Mouse (Mus musculus) embryonic facial prominence, embryonic 15.5 days (tissue): ENCODE results near the gene Phf19. TPM values are rescaled to one million over a fixed set of nuclear protein-coding genes. Genes with fewer than 3 reads are reported as not detected.
A peak's percentile ranks its signal among the peaks of the same experiment; 100 is the strongest.

Source experiments
- ATAC-seq: fragments of 200-750 bp; cut with Nextera tagmentation; 2 replicates; pipeline ENCODE4 v1.8.0; 2017; ENCODE audit warnings: low read depth, moderate TSS enrichment; ENCODE audit not compliant: insufficient number of reproducible peaks, low FRiP score, low TSS enrichment
- H3K27ac ChIP-seq: fragments of 300-500 bp; sonication (generic); replicated peaks from 2 replicates; pipeline ENCODE4 v1.5.1; 2015; ENCODE audit warnings: mild to moderate bottlenecking, inconsistent platforms
- H3K27me3 ChIP-seq: fragments of 300-500 bp; sonication (generic); 2 replicates; pipeline ENCODE4 v1.6.1; 2015; ENCODE audit warnings: inconsistent platforms
- H3K36me3 ChIP-seq: fragments of 300-500 bp; sonication (generic); 2 replicates; pipeline ENCODE4 v1.6.1; 2015; ENCODE audit warnings: mild to moderate bottlenecking, inconsistent platforms
- H3K4me1 ChIP-seq: fragments of 300-500 bp; sonication (generic); 2 replicates; pipeline ENCODE4 v1.6.1; 2015; ENCODE audit warnings: inconsistent platforms
- H3K4me2 ChIP-seq: fragments of 300-500 bp; sonication (generic); replicated peaks from 2 replicates; pipeline ENCODE4 v1.6.1; 2015; ENCODE audit warnings: mild to moderate bottlenecking, inconsistent platforms
- H3K4me3 ChIP-seq: fragments of 300-500 bp; sonication (generic); replicated peaks from 2 replicates; pipeline ENCODE4 v1.5.1; 2015; ENCODE audit warnings: mild to moderate bottlenecking, inconsistent platforms
- H3K9ac ChIP-seq: fragments of 300-500 bp; sonication (generic); 2 replicates; pipeline ENCODE4 v1.6.1; 2015; ENCODE audit warnings: inconsistent platforms
- H3K9me3 ChIP-seq: fragments of 300-500 bp; sonication (generic); replicated peaks from 2 replicates; pipeline ENCODE4 v1.6.1; 2016; ENCODE audit warnings: inconsistent platforms
- WGBS: fragments of 180-500 bp; shearing (Covaris S2); methylation state at CpG from one replicate; pipeline ENCODE4 v1.1.7; 2015; 5-methylcytosine and 5-hydroxymethylcytosine counted together
- polyA plus RNA-seq: library from polyadenylated mRNA; unstranded; fragments of >200 nt; fragmentation: Nextera tagmentation; extraction: Ambion mirVana; gene quantifications from 2 replicates; pipeline ENCODE4 v1.2.1, GENCODE M21; 2015

Phf19 gene
- polyA plus RNA-seq, 1 experiment from 2014 or later = 9.0 TPM

DNA sequence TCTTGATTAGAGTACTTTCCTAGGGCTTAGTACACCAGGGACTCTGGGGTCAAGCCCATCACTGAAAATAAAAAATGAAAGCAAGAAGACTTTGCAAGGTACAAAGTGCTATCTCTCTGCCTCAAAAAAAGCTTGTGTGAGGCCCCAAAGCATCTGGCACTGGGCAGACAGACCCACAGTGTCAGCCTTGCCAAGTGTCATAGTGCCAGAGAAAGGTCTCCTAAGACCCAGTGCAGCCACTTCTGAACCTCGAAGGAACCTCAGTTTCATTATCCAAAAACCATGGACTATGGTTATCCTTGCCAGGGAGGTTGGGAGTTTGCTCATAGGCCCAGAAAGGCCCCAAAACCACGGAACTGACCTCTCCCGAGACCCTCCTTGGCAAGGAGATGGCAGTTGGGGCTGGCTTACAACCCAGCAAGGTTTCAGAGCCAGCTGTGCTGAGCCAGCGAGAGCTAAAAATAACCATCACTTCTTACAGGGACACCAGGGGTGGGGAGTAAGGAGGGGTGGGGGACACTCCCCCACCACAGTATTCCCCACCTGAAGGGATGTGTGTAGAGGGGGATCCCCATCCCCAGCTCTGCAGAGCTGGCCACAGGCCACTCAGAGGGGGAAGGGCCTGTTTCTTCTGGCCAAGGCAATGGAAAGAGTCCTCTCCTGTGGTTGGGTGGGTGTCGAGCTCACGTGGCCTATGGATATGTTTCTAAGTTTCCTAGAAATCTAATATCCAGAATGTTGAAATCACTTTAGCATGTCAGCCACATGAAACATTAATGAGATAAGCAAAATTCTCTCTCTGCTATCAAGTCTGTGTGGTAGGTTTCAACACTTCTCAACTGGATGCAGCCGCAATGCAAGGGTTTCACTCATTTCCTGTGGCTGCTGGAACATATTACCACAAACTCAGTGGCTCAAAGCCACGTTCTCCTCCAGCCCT is 24.7 kb upstream of the Phf19 start:
- Histone ChIP-seq H3K9me3 (no peaks in the 10 kb centered on the region), H3K4me1 (peaks cover 42% of the 10 kb centered on the region), H3K27me3 (peaks cover 5% of the 10 kb centered on the region; the same call in 1 of the 2 replicates), H3K4me3 (no peak overlapping the region), H3K36me3 (no peaks in the 10 kb centered on the region), H3K9ac (no peak overlapping the region), H3K27ac (peak overlapping the region; percentile 29), H3K4me2 (peak overlapping the region; percentile 13; the same call in 1 of the 2 replicates)
- ATAC-seq = peak; percentile 77
- WGBS = 43% methylated on average over 8 of the region's 8 CpGs

DNA sequence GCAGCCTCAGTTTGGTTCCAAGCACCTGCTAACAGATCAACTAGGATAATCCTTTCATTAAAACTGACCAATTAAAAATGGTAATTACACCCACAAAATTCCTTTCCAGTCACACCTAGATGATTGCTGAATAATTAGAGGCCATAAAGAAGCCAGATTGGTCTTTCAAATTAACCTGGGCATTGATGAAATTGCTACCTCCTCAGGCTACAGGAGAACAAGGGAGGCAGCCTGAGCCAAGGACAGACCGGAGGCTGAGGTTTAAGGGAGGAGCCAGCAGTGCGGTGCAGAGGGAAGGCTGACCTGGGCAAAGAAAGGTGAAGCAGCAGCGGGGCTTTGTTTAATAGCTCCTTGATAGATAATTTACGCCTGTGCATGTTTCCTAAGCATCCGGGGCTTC is 23.6 kb upstream of the Phf19 start:
- Histone ChIP-seq H3K4me2 (no peak overlapping the region), H3K27me3 (peaks cover 5% of the 10 kb centered on the region; the same call in 1 of the 2 replicates), H3K4me3 (no peak overlapping the region), H3K36me3 (no peaks in the 10 kb centered on the region), H3K9me3 (no peaks in the 10 kb centered on the region), H3K9ac (no peak overlapping the region), H3K27ac (no peak overlapping the region), H3K4me1 (peaks cover 42% of the 10 kb centered on the region)
- no peak for ATAC-seq
- 30% methylated on average over 5 of the region's 5 CpGs for WGBS

- no peak for ATAC-seq
- no peaks in the 10 kb centered on the region for H3K4me1 ChIP-seq
- no peak overlapping the region for H3K4me3 ChIP-seq
- H3K27ac ChIP-seq = no peak overlapping the region
- no peaks in the 10 kb centered on the region for H3K36me3 ChIP-seq
- H3K27me3 ChIP-seq = no peaks in the 10 kb centered on the region
- WGBS = 46% methylated on average over 5 of the region's 5 CpGs
- no peak overlapping the region for H3K4me2 ChIP-seq
- no peak overlapping the region for H3K9ac ChIP-seq
- H3K9me3 ChIP-seq = no peaks in the 10 kb centered on the region
These were observed 13.5 kb upstream of the Phf19 start for GRCm38 (mm10) chr2:34927320-34927719.

- no peaks in the 10 kb centered on the region for H3K36me3 ChIP-seq
- no peak overlapping the region for H3K27ac ChIP-seq
- no peak overlapping the region for H3K4me2 ChIP-seq
- no peak for ATAC-seq
- 21% methylated on average over 2 of the region's 2 CpGs for WGBS
- no peak overlapping the region for H3K4me3 ChIP-seq
- no peak overlapping the region for H3K9ac ChIP-seq
- H3K9me3 ChIP-seq = no peaks in the 10 kb centered on the region
- H3K4me1 ChIP-seq = no peaks in the 10 kb centered on the region
- no peaks in the 10 kb centered on the region for H3K27me3 ChIP-seq
These were observed 8.9 kb upstream of the Phf19 start for GRCm38 (mm10) chr2:34922729-34923128.

- no peak overlapping the region for H3K9ac ChIP-seq
- no peaks in the 10 kb centered on the region for H3K27me3 ChIP-seq
- H3K9me3 ChIP-seq = no peaks in the 10 kb centered on the region
- H3K4me1 ChIP-seq = no peaks in the 10 kb centered on the region
- H3K27ac ChIP-seq = no peak overlapping the region
- no peaks in the 10 kb centered on the region for H3K36me3 ChIP-seq
- 50% methylated on average over 2 of the region's 2 CpGs for WGBS
- no peak overlapping the region for H3K4me3 ChIP-seq
- H3K4me2 ChIP-seq = no peak overlapping the region
- ATAC-seq = peak; percentile 63; the same call in 1 of the 2 replicates
These were observed 6.3 kb upstream of the Phf19 start for GRCm38 (mm10) chr2:34920144-34920543.

DNA sequence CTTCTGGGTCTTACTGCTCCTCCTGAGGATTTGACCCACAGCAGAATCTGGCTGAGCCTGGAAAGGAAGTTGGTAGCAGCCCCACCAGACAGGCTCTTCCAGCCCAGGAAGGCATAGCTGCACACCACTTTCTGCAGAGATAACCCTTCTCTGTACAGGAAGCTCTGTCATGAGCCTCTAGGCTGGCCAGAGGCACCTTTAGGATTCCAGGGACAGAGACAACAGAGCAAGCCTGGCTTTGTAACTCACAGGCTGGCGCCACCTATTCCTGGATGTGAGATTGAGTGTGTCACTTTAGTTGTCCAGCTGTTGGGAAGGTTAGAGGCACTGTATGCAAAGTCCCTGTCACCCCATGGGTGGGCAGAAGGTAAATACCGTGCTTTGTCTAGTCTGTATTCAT is 1.3 kb upstream of the Phf19 start:
- no peak for ATAC-seq
- Histone ChIP-seq H3K27ac (no peak overlapping the region), H3K9ac (no peak overlapping the region), H3K36me3 (no peaks in the 10 kb centered on the region), H3K27me3 (peaks cover 12% of the 10 kb centered on the region; the same call in 1 of the 2 replicates), H3K9me3 (no peaks in the 10 kb centered on the region), H3K4me1 (peaks cover 26% of the 10 kb centered on the region), H3K4me2 (0 out of 2 replicates have a peak overlapping the region, but pooled peaks have one; percentile 88), H3K4me3 (no peak overlapping the region)
- 47% methylated on average over 2 of the region's 2 CpGs for WGBS

- Histone ChIP-seq H3K27me3 (peaks cover 12% of the 10 kb centered on the region; the same call in 1 of the 2 replicates), H3K4me2 (peak overlapping the region; percentile 88; the same call in 1 of the 2 replicates), H3K36me3 (0 out of 2 replicates have a peak, but pooled peaks cover 2% of the 10 kb centered on the region), H3K4me3 (no peak overlapping the region), H3K9ac (no peak overlapping the region), H3K27ac (no peak overlapping the region), H3K9me3 (no peaks in the 10 kb centered on the region), H3K4me1 (peaks cover 26% of the 10 kb centered on the region)
- WGBS = 10% methylated on average over 2 of the region's 2 CpGs
- no peak for ATAC-seq
These were observed 927 bp upstream of the Phf19 start for GRCm38 (mm10) chr2:34914823-34915082.

GRCm38 (mm10) chr2:34914069-34914822 is 420 bp upstream of the Phf19 start:
- Histone ChIP-seq H3K27ac (no peak overlapping the region; the same call in 1 of the 2 replicates), H3K36me3 (0 out of 2 replicates have a peak, but pooled peaks cover 3% of the 10 kb centered on the region), H3K9ac (peak overlapping the region; percentile 40), H3K27me3 (peaks cover 12% of the 10 kb centered on the region; the same call in 1 of the 2 replicates), H3K9me3 (no peaks in the 10 kb centered on the region), H3K4me2 (peak overlapping the region; percentile 88), H3K4me3 (peak overlapping the region; percentile 53), H3K4me1 (peaks cover 26% of the 10 kb centered on the region)
- ATAC-seq = peak; percentile 41; the same call in 1 of the 2 replicates
- WGBS = 3% methylated on average over 42 of the region's 50 CpGs

DNA sequence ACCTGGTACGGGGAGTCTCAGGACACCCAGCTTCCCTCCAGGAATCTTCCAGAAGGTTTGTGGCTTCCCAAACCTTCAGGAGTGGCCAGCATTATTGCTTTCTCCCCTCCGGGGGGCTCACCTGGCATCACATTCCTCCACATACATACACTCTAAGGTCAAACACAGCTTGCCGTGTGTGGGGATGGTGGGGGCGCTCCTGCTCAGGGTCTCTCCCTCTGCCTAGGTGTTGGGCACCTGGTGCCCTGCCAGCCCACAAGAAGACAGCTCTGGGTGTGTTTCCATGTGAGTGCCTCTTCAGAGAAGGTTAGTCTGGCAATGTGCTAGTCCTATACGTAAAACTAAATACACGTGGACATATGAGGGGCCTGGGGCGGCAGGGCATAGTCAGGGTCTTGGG is 1.2 kb downstream of the Phf19 start:
- H3K4me3 ChIP-seq = peak overlapping the region; percentile 53
- peaks cover 12% of the 10 kb centered on the region; the same call in 1 of the 2 replicates for H3K27me3 ChIP-seq
- H3K4me1 ChIP-seq = peaks cover 27% of the 10 kb centered on the region
- WGBS = 36% methylated on average over 7 of the region's 7 CpGs
- H3K27ac ChIP-seq = no peak overlapping the region
- ATAC-seq = no peak
- peak overlapping the region; percentile 88 for H3K4me2 ChIP-seq
- 0 out of 2 replicates have a peak, but pooled peaks cover 3% of the 10 kb centered on the region for H3K36me3 ChIP-seq
- peak overlapping the region; percentile 40; the same call in 1 of the 2 replicates for H3K9ac ChIP-seq
- H3K9me3 ChIP-seq = no peaks in the 10 kb centered on the region

DNA sequence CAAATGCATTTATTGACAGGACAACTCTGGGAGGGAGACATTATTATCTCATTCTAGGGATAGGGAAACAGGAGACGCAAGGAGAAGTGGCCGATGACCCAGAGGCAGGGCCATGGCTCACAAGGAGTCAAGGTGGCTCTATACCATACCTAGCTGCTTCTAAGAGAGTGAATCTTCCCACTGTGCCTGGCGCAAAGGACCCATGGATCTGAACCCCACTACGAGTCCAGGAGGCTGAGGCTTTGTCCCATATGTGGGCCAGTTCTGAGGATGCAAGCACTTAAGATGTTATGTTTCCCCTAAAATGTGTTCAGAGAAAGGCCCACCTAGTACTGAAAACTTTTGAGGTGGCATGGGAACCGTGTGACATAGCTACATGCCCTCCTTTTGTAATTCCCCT is 2.0 kb downstream of the Phf19 start:
- Histone ChIP-seq H3K27ac (no peak overlapping the region), H3K9ac (no peak overlapping the region), H3K27me3 (peaks cover 12% of the 10 kb centered on the region; the same call in 1 of the 2 replicates), H3K36me3 (0 out of 2 replicates have a peak, but pooled peaks cover 3% of the 10 kb centered on the region), H3K4me2 (no peak overlapping the region), H3K9me3 (no peaks in the 10 kb centered on the region), H3K4me3 (no peak overlapping the region), H3K4me1 (peaks cover 34% of the 10 kb centered on the region)
- 82% methylated on average over 5 of the region's 5 CpGs for WGBS
- ATAC-seq = no peak

DNA sequence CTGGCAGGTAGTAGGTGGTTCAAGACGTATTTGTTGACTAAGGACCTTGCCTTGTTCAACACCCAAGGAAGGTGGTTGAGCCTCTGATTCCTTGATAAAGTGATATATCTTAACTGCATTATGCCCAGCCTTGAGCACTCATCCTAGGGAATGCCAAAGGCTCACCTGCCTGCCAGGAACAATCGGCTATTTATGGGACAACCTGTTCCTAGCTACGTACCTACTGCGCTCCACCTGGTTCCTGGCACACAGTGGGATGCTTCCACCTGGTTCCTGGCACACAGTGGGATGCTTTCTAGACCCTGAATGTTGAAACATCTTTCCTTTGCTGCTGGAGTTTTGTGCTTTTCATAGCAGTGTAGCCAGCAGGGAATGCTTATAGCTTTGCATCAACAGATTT is 4.1 kb downstream of the Phf19 start:
- Histone ChIP-seq H3K4me1 (peaks cover 39% of the 10 kb centered on the region), H3K4me3 (no peak overlapping the region), H3K27me3 (peaks cover 10% of the 10 kb centered on the region; the same call in 1 of the 2 replicates), H3K4me2 (no peak overlapping the region), H3K9ac (no peak overlapping the region), H3K27ac (no peak overlapping the region), H3K36me3 (0 out of 2 replicates have a peak, but pooled peaks cover 3% of the 10 kb centered on the region), H3K9me3 (no peaks in the 10 kb centered on the region)
- no peak for ATAC-seq
- 87% methylated on average over 4 of the region's 4 CpGs for WGBS
